Mouse (Mus musculus) megakaryocyte-erythroid progenitor cell, adult 5 weeks (primary cell): ENCODE results near the gene Gm26661. TPM values are rescaled to one million over a fixed set of nuclear protein-coding genes. Genes with fewer than 3 reads are reported as not detected.

Source experiments
- polyA plus RNA-seq: library from polyadenylated mRNA; stranded (reverse); fragments of >175 nt; gene quantifications from 2 replicates; pipeline ENCODE4 v1.2.3, GENCODE M21; 2012

The Gm26661 gene
- not detected in 2 replicates for polyA plus RNA-seq

DNA sequence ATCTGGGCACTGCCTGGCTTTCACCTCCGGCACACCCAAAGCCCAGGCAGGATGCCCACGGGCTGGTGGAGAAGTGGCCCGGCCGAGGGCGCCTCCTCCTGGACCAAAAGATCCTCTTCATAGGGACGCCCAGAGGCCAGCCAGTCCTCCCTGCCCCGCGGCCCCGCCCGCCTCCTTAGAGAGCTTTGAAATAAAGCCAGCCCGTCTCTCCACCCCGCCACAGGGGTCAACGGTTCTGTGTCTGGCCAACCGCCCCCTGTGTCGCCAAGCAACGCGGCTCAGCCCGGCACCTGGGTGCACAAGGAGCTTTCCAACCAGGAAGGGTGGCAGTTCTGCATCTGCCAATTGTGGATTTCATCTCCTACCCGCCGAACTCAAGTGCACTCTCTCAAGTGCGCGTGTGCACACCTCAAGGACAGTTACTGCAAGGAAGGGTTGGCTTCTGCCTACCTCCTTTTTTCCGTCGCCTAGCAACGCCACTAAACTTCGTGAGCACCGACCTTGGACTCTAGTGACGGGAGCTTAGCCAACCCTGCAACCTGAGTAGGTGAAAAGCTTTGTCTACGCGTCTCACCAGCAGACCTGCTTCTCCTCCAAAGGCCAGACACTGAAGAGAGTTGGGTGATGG, at the start of gene Gm26661:
Gm26661 (plus strand) TSS at position 56 of the 628 bp plus-strand sequence.

DNA sequence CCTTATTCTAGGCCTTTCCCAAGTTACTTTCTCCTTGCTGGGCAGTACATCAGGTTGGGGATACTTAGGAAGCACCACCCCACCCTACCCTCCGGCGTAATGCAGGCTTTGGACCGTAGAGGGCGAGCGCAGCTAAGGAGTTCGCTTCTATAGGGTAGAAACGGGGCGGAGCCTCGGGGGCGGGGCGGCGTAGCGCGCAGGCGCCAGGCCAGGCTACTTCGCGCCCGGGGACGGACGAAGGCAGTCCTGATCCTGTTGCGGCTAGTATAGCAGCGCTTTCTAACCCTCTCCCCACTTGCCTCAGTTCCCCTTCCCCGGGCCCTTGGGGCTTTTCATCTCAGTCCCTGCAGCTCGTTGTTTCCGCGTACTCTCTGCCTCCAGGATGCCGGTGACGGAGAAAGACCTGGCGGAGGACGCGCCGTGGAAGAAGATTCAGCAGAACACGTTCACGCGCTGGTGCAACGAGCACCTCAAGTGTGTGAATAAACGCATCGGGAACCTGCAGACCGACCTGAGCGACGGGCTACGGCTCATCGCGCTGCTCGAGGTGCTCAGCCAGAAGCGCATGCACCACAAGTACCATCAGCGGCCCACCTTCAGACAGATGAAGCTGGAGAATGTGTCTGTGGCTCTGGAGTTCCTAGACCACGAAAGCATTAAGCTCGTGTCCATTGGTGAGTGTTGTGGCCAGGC, 26.5 kb downstream of the Gm26661 start, which contains the start of gene Flnb:
Flnb (plus strand) TSS at position 188 of the 693 bp plus-strand sequence.

Other genes with a start within 250 kb of the Gm26661 start
- gene Gm3558, start 223.0 kb upstream of the Gm26661 start, polyA plus RNA-seq = not detected in 2 replicates
- not detected in 2 replicates for gene Gm10338, start 196.0 kb upstream of the Gm26661 start, polyA plus RNA-seq
- gene Gm10128, start 147.6 kb upstream of the Gm26661 start, polyA plus RNA-seq = not detected in 2 replicates
- gene Flnb, start 26.4 kb downstream of the Gm26661 start, polyA plus RNA-seq = 7.3 and 10.4 TPM in 2 replicates
- gene Gm45521, start 165.7 kb downstream of the Gm26661 start, polyA plus RNA-seq = 0.14 TPM in 1 of 2 replicates, not detected in the other
- 0.01 TPM in 1 of 2 replicates, not detected in the other for gene Dnase1l3, start 203.0 kb downstream of the Gm26661 start, polyA plus RNA-seq
- gene Abhd6, start 211.3 kb downstream of the Gm26661 start, polyA plus RNA-seq = 0.09 and 0.16 TPM in 2 replicates